Mouse (Mus musculus) cerebellum, postnatal 4 days (tissue): ENCODE data around the gene Frmd6.

ENCODE experiments used
- DNase-seq, 2 experiments: peaks; one replicate each; pipeline ENCODE4 v3.0.0; 2022; ENCODE audit warnings: low spot score in 2 of 2, mixed read lengths in 1 of 2

Gene Frmd6

GRCm38 (mm10) chr12:70851342-70851960, 26.1 kb downstream of the Frmd6 start:
- DNase-seq = no peak

DNA sequence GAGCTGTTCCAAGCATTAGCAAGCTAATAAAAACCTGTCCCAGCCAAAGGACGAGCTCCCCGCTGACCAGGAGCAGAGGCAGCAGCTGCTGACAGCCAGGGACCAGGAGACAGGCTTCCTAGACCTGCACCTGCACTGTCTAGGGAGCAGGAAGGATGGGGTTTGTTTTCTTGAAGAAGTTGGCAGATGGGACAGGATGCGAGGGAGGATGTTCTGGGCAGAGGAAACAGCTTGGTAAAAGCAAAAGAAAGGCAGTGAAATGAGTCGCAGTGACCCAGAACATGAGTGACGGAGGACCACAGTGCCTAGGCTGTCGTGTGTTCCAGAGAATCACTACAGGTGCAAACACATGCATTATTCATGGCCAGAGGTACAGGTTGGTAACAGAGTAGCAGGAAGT, 27.7 kb downstream of the Frmd6 start:
- no peak for DNase-seq

DNA sequence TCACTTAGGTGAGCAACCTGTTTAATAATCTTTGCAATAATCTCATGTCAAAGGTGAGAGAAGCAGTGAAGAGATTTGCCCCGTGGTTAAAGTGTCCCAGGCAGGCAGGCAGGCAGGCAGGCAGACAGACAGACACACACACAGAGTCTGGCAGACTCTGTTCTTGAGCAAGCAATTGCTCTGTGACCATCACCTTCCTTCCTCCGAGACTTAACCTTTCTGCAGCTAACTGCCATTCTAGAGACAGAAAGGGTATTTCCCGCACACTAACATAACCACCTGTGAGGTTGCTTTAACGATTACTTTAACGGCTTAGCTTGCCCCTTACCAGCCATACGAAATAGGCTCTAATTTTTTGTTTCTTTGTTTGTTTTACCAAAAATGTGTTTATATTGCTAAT, 30.4 kb downstream of the Frmd6 start:
- DNase-seq = no peak

DNA sequence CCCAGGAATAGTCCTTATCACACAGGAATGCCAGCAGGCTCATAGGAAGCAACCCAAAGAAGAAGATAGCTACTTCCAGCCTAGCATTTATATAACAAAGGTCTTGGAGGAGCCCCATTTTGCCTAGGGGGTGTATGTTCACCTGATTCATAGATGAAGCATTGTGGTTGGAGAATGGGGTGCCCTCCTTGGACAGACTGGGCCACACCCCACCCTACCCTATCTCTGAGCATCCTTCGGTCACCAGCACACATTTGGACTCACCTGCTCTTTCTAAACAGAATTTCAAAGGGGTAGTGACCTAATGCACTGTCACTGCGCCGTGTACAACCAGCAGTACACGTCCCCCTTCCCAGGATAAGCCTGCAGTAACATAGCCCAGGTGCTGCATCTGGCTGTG, 31.5 kb downstream of the Frmd6 start:
- DNase-seq = no peak

DNA sequence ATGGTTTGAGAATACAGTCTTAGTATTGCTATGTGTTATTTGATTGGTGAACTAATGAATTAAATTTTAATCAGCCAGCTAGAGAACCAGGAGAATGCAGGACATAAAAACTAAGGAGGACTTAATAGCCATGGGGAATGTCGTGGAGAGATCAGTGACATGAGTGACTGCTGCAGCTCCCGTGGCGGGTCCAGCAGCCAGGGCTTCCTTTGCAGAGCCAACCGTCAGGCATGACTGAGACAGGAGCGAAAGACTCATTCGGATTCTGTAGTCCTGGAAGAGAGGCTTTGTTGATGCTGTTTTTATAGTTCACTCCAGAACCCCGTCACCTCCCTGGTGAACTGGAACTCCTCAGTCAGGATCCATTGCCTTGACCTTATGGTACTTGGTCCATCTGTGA, 38.0 kb downstream of the Frmd6 start:
- no peak for DNase-seq

DNA sequence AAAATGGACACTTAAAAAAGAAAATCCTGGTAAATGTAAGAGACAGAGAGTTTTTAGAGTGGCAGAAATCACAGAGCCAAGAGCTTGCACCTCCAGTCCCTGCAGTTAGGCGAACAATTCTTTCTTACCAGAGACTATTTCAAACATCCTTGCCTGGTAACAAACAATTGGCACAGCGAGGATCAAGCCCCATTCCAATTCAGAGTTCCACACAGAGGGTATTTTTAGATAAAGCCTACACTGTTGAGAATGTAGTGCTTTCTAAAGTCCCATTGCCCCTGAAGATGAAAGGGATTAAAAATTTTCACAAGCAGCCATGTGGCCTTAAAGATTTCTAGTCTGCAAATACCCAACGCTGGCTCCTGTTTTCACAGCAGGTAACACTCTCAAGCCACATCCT, 42.5 kb downstream of the Frmd6 start:
- no peak for DNase-seq

- no peak for DNase-seq
Observed at GRCm38 (mm10) chr12:70868190-70868987, 43.1 kb downstream of the Frmd6 start.

GRCm38 (mm10) chr12:70868988-70869291, 43.6 kb downstream of the Frmd6 start:
- DNase-seq = no peak

DNA sequence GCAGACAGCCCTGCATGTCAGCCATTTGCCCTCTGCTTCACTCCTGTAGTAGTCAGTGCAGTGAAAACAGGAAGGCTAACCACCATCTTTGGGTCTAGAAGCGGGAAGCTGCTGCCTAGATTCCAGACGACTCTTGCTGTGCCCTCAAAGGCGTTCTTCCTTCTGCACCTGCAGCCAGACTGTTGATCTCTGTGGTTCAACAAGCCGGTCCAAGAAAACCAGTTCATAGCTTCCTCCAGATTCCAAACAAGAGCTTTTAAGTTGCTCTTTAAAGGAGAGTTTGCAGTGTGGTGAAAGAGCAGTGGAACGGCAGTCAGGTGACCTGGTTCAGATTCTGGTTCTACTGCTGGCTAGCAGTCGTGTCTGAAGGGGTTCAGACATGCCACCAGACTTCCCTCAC, 48.2 kb downstream of the Frmd6 start:
- no peak for DNase-seq

GRCm38 (mm10) chr12:70876270-70876998, 51.1 kb downstream of the Frmd6 start:
- no peak for DNase-seq

DNA sequence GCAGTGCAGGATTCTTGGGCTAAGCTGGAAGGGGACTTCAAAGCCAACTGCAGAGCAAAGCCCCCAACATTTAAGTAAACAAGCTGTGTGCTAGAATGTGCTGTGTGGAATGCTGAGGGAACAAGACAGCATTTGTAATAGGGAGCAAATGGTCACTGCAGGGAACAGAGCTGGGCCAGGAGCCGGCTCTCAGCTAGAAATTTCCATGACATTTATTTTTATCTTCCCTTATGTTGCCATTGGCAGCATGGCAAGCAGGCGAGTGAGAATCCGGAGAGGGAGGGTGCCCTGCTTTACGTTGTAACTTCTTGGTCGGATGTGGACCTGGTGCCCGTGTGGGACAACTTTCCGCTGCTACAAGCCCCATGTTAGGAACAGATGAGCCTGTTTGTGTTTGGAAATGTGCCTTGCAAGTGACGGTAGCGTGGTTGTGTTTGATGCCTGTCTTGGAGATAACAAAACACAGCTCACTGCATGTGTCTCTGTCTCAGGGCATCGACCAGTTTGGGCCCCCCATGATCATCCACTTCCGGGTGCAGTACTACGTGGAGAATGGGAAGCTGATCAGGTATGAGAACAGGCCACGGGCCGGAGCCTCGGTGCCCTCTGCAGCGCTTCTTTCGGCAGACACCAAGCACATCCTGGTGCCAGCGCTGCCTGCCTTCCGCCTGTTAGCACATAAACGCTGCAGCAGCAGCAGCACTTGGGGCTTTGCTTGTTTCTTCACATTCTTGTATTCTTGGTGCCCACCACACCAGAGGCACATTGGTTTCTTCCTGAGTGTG, 52.8 kb downstream of the Frmd6 start:
- DNase-seq = no peak

- no peak for DNase-seq
Observed at GRCm38 (mm10) chr12:70880396-70880975, 55.2 kb downstream of the Frmd6 start.

DNA sequence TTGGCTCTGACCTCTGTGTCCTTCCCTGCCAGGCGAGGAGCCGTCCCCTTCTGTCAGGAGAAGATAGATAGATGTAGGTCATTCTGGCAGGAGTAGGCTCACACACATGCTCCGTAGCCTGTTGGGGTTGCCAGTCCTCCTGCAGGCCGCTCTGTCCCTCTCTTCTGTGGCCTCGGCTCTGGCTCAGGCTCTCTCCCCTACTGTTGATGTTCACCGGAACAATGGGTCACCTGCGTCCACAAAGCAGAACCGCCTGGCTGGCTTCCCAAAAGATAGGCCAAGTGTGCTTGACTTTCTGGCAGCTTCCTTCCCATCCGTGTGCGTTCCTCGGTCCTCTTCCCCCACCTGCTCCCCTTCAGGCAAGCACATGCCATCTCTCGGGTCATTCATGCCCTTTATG, 56.0 kb downstream of the Frmd6 start:
- peak in 1 of 2 experiments; percentile 61 for DNase-seq

- peak in 1 of 2 experiments; percentile 52 for DNase-seq
Observed at GRCm38 (mm10) chr12:70881854-70882253, 56.5 kb downstream of the Frmd6 start.

DNA sequence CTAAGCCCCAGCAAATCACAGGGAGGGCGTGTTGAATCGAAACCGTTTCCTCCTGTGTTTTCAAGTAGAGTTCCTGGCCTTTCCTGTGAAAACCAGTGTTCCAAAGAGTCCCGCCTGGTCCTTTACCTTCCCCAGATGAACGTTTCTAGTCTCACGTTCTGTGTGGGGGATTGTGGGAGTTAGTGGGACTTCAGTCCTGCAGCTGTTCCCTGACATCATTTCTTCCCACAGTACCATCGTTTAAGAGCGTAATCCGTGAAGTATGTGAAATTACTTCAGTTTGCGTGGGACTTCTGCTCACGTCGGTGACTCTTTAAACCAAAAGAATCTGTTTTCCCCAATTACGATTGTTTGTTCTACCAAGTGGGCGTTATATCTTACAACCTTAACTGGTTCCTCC, 57.8 kb downstream of the Frmd6 start:
- no peak for DNase-seq

DNA sequence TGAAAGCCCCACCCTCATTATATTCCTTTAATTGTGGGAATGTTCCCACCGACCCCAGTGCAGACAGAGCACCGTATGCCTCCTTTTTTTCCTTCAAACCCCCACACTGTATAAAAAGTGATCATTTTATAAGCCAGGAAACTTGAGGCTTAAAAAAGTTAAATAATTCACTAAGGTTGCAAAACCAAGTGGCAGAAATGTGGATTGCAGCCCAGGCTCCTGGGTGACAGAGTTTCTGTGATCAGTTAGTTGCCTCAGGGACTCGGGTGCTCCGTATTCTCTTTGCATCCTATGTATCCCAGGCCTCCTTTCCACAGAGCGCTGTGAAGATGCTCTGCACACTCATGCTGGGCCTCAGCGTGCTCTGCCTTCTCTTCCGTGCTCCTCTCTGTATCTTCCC, 58.8 kb downstream of the Frmd6 start:
- DNase-seq = no peak

DNA sequence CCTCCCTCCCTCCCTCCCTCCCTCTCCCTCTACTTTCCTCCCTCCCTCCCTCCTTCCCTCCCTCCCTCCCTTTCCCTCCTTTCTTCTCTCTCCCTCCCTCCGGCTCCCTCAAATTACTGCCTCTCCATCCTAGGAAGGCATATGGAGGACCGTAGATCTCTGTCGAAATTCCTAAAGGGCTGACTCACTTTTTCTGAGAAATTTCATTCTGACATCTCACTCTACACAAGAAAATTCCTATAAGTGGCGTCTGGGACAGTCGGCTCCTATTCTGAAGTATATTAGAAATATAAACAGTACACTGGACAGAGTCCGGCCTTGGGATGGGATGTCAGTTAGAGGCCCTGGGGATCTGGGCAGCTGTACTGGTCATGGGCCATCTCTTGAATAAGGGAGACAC, 59.7 kb downstream of the Frmd6 start:
- no peak for DNase-seq

DNA sequence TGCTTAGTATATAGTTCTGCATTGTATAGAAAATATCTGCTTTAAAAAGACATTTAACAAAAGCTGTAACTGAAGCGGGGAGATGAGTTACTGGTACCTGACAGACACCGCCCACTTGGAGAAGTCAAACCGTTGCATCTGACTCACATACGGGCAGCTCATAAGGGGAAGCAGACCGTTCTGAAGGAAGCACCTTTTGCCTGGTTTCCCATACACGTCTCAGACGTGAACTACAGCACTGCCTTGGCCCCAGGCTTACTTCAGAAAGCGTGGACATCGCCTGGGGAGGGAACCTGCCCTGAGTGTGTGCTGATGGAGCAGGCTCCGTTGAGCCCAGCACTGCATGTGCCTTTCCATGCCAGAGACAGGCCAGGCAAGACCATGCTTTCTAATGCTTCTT, 60.3 kb downstream of the Frmd6 start:
- no peak for DNase-seq

DNA sequence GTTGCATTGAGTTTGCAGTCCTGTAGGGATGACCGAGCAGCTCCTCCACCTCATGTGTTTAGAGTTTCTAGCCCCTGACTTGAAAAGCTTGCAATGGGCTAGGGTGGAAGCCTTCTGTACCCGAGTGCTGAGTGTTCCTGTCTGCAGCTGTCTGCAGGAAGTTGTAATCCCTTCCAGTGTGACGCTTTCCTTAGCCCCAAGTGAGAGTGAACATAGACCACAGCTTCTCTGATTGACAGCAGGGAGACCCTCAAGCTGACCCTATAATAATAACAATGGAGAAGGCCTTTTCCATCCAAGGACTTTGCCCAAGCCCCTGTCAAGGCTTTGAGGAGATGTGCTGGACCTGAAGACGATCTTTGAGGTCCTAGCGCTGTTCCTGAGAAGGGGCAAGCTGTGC, 65.1 kb downstream of the Frmd6 start:
- no peak for DNase-seq

- no peak for DNase-seq
Observed at GRCm38 (mm10) chr12:70890874-70891470, 65.7 kb downstream of the Frmd6 start.

GRCm38 (mm10) chr12:70895275-70895674, 70.0 kb downstream of the Frmd6 start:
- DNase-seq = no peak
